Comparison of ENCODE assay signal across 8 mouse cellular contexts in genomic region chr6:34877509-34878321, GRCm38 (mm10). TPM values are rescaled to one million over a fixed set of nuclear protein-coding genes. Genes with fewer than 3 reads are reported as not detected.
A peak's percentile ranks its signal among the peaks of the same experiment; 100 is the strongest.
DNase-seq lines count a peak whose midpoint lies in the region; ATAC-seq and TF ChIP-seq lines count a peak whose summit lies in the region.

Gene Cyren (minus strand): TSS chr6:34878060.

- peak within 1 kb of the TSS; percentile 80 for H3K4me3 ChIP-seq in cortical plate, adult 2 months (ENCODE audit: insufficient read depth, low read length)

- TF ChIP-seq POLR2A in cortical plate, adult 2 months (IDR thresholded peaks at IDR 0.05; ENCODE audit: extremely low read depth, insufficient read depth, low read length), result peak; percentile 64; the same call in 1 of the 2 replicates

- TF ChIP-seq CTCF in cortical plate, adult 2 months (IDR thresholded peaks at IDR 0.05; ENCODE audit: extremely low read depth, insufficient read depth, low read length), result no peak

- H3K4me1 ChIP-seq in cortical plate, adult 2 months (ENCODE audit: control insufficient read depth, insufficient read depth, low read length), result peaks cover 1% of the 10 kb centered on the region

- peak; percentile 93 for DNase-seq in gastrocnemius, postnatal 10 days
- DNase-seq in induced T-regulatory cell, adult 2 months (ENCODE audit: low read depth), result peak; percentile 96
- peak; percentile 72 to 89 for DNase-seq in left cerebral cortex, adult 9 months (ENCODE audit: low spot score in 2 of 2)
- peak; percentile 88 for DNase-seq in right cerebral cortex, postnatal 14 days
- DNase-seq in urinary bladder, postnatal 36 days (ENCODE audit: low spot score in 2 of 2), result peak; percentile 86 to 92

- ATAC-seq in activated CD4-positive, CD25-positive, alpha-beta regulatory T cell, adult 4 months, result peak; percentile 91
- ATAC-seq in megakaryocyte progenitor cell, adult 5-6 weeks (replicated peaks; ENCODE audit: poor library complexity), result peak; percentile 64

- H3K27ac ChIP-seq in cortical plate, adult 2 months (ENCODE audit: insufficient read depth, low read length), result peak within 1 kb of the TSS; percentile 95

RNA-seq across cellular contexts. Expression of gene Cyren, which starts in this region (rescaled TPM):
- polyA plus RNA-seq in activated CD4-positive, CD25-positive, alpha-beta regulatory T cell, adult 4 months (2017; shearing (Covaris generic)), result 1 to 10 TPM; 4.9 to 6.0 TPM
- 6.4 and 6.5 TPM in 2 replicates for polyA plus RNA-seq in cortical plate, adult 2 months (2012; rRNA removed)
- 1 to 10 TPM; 5.6 TPM for total RNA-seq in gastrocnemius, postnatal 10 days (2021)
- total RNA-seq in megakaryocyte progenitor cell, adult 5-6 weeks (2015), result 5.1 and 5.6 TPM in 2 replicates
- 2.5 and 2.9 TPM in 2 replicates for total RNA-seq in megakaryocyte progenitor cell, adult 5-6 weeks (2017)

Comparison
In these comparisons a context has a peak if more than half of its experiments do, and no peak if none do; other contexts are left out.
1. Peak in every context shown above with its lines: DNase-seq, ATAC-seq, H3K4me3 ChIP-seq and H3K27ac ChIP-seq.